Mouse (Mus musculus) liver, adult 2 months (tissue): Measurements from ENCODE around the gene Micu1. TPM values are rescaled to one million over a fixed set of nuclear protein-coding genes. Genes with fewer than 3 reads are reported as not detected.

Source experiments
- DNase-seq: peaks from one replicate; pipeline ENCODE4 v3.0.0-alpha.2; 2011; ENCODE audit warnings: low read depth, low spot score; ENCODE audit errors: extremely low read depth
- H3K27ac ChIP-seq: fragments of 200-500 bp; replicated peaks from 2 replicates; pipeline ENCODE4 v1.5.1; 2012; ENCODE audit warnings: low read depth, mild to moderate bottlenecking, control low read depth, inconsistent platforms, low read length; ENCODE audit not compliant: insufficient read depth
- H3K27me3 ChIP-seq: fragments of 200-500 bp; 2 replicates; pipeline ENCODE4 v1.6.1; 2012; ENCODE audit warnings: mild to moderate bottlenecking, moderate library complexity, low read length, inconsistent platforms; ENCODE audit not compliant: control insufficient read depth, insufficient read depth
- H3K36me3 ChIP-seq: fragments of 200-500 bp; 2 replicates; pipeline ENCODE4 v1.6.1; 2012; ENCODE audit warnings: low read length, inconsistent platforms; ENCODE audit not compliant: control insufficient read depth, insufficient read depth
- H3K4me1 ChIP-seq: fragments of 200-500 bp; 2 replicates; pipeline ENCODE4 v1.6.1; 2011; ENCODE audit warnings: low read length; ENCODE audit not compliant: control insufficient read depth, insufficient read depth
- H3K4me3 ChIP-seq: fragments of 200-500 bp; 2 replicates; pipeline ENCODE4 v1.5.1; 2011; ENCODE audit warnings: low read depth, mild to moderate bottlenecking, control low read depth, low read length, moderate library complexity; ENCODE audit not compliant: insufficient read depth
- H3K79me2 ChIP-seq: fragments of 200-500 bp; 2 replicates; pipeline ENCODE4 v1.6.1; 2012; ENCODE audit warnings: inconsistent platforms, mild to moderate bottlenecking, low read length, moderate library complexity; ENCODE audit not compliant: control insufficient read depth, insufficient read depth
- H3K9ac ChIP-seq: fragments of 200-500 bp; 2 replicates; pipeline ENCODE4 v1.6.1; 2012; ENCODE audit warnings: low read depth, mild to moderate bottlenecking, control low read depth, inconsistent platforms, low read length
- CTCF ChIP-seq: fragments of 200-500 bp; IDR thresholded peaks from 2 replicates; pipeline ENCODE4 v1.5.1; 2011; ENCODE audit warnings: low read depth, low read length, control low read depth
- POLR2A ChIP-seq: fragments of 200-500 bp; IDR thresholded peaks from 2 replicates; pipeline ENCODE4 v1.6.1; 2011; ENCODE audit warnings: low read length, control low read depth; ENCODE audit not compliant: insufficient read depth; ENCODE audit errors: extremely low read depth
- WGBS: fragments of 180-500 bp; shearing (Covaris S2); methylation state at CpG from one replicate; pipeline ENCODE4 v1.1.7; 2018; 5-methylcytosine and 5-hydroxymethylcytosine counted together
- polyA plus RNA-seq: library from polyadenylated mRNA; depleted of rRNA; stranded (reverse); fragments of >200 nt; gene quantifications from 2 replicates; pipeline ENCODE4 v1.2.3, GENCODE M21; 2012
- total RNA-seq: library from RNA; depleted of rRNA; stranded (reverse); fragments of >200 nt; gene quantifications from 2 replicates; pipeline ENCODE4 v1.2.3, GENCODE M21; 2014

The Micu1 gene
- total and polyA plus RNA-seq, 2 experiments, result 24.1 to 24.4 TPM

GRCm38 (mm10) chr10:59795902-59796301 lies 93.6 kb downstream of the Micu1 start:
- Histone ChIP-seq H3K4me3 (no peak overlapping the region), H3K36me3 (peaks cover 2% of the 10 kb centered on the region), H3K27ac (no peak overlapping the region), H3K79me2 (no peaks in the 10 kb centered on the region), H3K9ac (no peak overlapping the region), H3K4me1 (no peaks in the 10 kb centered on the region), H3K27me3 (no peaks in the 10 kb centered on the region)
- 33% methylated on average over 4 of the region's 4 CpGs for WGBS
- no peak for TF ChIP-seq CTCF
- TF ChIP-seq POLR2A, result no peak
- DNase-seq, result peak; percentile 94

- TF ChIP-seq POLR2A, result no peak
- TF ChIP-seq CTCF, result no peak
- Histone ChIP-seq H3K9ac (no peak overlapping the region), H3K4me1 (no peaks in the 10 kb centered on the region), H3K27ac (no peak overlapping the region), H3K36me3 (peaks cover under 1% of the 10 kb centered on the region), H3K4me3 (no peak overlapping the region), H3K79me2 (no peaks in the 10 kb centered on the region), H3K27me3 (no peaks in the 10 kb centered on the region)
- WGBS, result 95% methylated on average over 3 of the region's 3 CpGs
- no peak for DNase-seq
These were observed 96.1 kb downstream of the Micu1 start for GRCm38 (mm10) chr10:59798371-59798770.

- Histone ChIP-seq H3K4me3 (no peak overlapping the region), H3K27ac (no peak overlapping the region), H3K4me1 (no peaks in the 10 kb centered on the region), H3K9ac (no peak overlapping the region), H3K79me2 (no peaks in the 10 kb centered on the region), H3K27me3 (no peaks in the 10 kb centered on the region), H3K36me3 (no peaks in the 10 kb centered on the region; the same call in 1 of the 2 replicates)
- no peak for DNase-seq
- 81% methylated on average over 13 of the region's 13 CpGs for WGBS
- no peak for TF ChIP-seq CTCF
- no peak for TF ChIP-seq POLR2A
These were observed 97.2 kb downstream of the Micu1 start for GRCm38 (mm10) chr10:59799303-59800044.

- H3K36me3 ChIP-seq, result no peaks in the 10 kb centered on the region; the same call in 1 of the 2 replicates
- H3K4me3 ChIP-seq, result no peak overlapping the region
- 82% methylated on average over 10 of the region's 10 CpGs for WGBS
- H3K27ac ChIP-seq, result no peak overlapping the region
- TF ChIP-seq POLR2A (no peak), CTCF (no peak)
- no peaks in the 10 kb centered on the region for H3K4me1 ChIP-seq
- no peak overlapping the region for H3K9ac ChIP-seq
- H3K27me3 ChIP-seq, result no peaks in the 10 kb centered on the region
- no peak for DNase-seq
- H3K79me2 ChIP-seq, result no peaks in the 10 kb centered on the region
These were observed 97.9 kb downstream of the Micu1 start for GRCm38 (mm10) chr10:59800159-59800558.

GRCm38 (mm10) chr10:59800826-59801501 lies 98.7 kb downstream of the Micu1 start:
- H3K79me2 ChIP-seq, result no peaks in the 10 kb centered on the region
- TF ChIP-seq CTCF, result no peak
- no peak for TF ChIP-seq POLR2A
- no peak overlapping the region for H3K27ac ChIP-seq
- H3K9ac ChIP-seq, result no peak overlapping the region
- 93% methylated on average over 12 of the region's 12 CpGs for WGBS
- no peaks in the 10 kb centered on the region for H3K27me3 ChIP-seq
- no peaks in the 10 kb centered on the region for H3K36me3 ChIP-seq
- H3K4me1 ChIP-seq, result no peaks in the 10 kb centered on the region
- no peak for DNase-seq
- H3K4me3 ChIP-seq, result no peak overlapping the region

GRCm38 (mm10) chr10:59808677-59809076 lies 106.4 kb downstream of the Micu1 start:
- Histone ChIP-seq H3K4me1 (no peaks in the 10 kb centered on the region), H3K27me3 (no peaks in the 10 kb centered on the region), H3K9ac (no peak overlapping the region), H3K27ac (no peak overlapping the region), H3K4me3 (no peak overlapping the region), H3K79me2 (no peaks in the 10 kb centered on the region), H3K36me3 (no peaks in the 10 kb centered on the region)
- TF ChIP-seq CTCF (no peak), POLR2A (no peak)
- 95% methylated on average over 4 of the region's 4 CpGs for WGBS
- DNase-seq, result no peak
